Mouse (Mus musculus): ENCODE measurements around the gene Ccl28. TPM values are rescaled to one million over a fixed set of nuclear protein-coding genes. Genes with fewer than 3 reads are reported as not detected.
"Not testable (repeated sequence)": the region's sequence is repeated elsewhere in the genome, so short reads cannot be mapped to it uniquely, and the experiment has no call there.

Ccl28 gene
- total RNA-seq (2017) = 0.35 and 1.5 TPM in 2 replicates

GRCm38 (mm10) chr13:119623634-119624033, at the start of gene Ccl28:
Gene Ccl28, plus strand, starts transcription at chr13:119623819.
- no peak for ATAC-seq (replicated peaks in 1 of 2; ENCODE audit: insufficient read depth in 1 of 2, low FRiP score in 2 of 2, low TSS enrichment in 1 of 2, low read depth in 1 of 2, poor library complexity in 2 of 2, severe bottlenecking in 2 of 2)

- peak; percentile 40 to 57; a peak in 2 of 4 replicates for ATAC-seq (replicated peaks in 1 of 2; ENCODE audit: insufficient read depth in 1 of 2, low FRiP score in 2 of 2, low TSS enrichment in 1 of 2, low read depth in 1 of 2, poor library complexity in 2 of 2, severe bottlenecking in 2 of 2)
These were observed 27.1 kb upstream of the Ccl28 start for GRCm38 (mm10) chr13:119596321-119597211.

GRCm38 (mm10) chr13:119598466-119598865, 25.2 kb upstream of the Ccl28 start:
- not testable (repeated sequence) for ATAC-seq (replicated peaks in 1 of 2; ENCODE audit: insufficient read depth in 1 of 2, low FRiP score in 2 of 2, low TSS enrichment in 1 of 2, low read depth in 1 of 2, poor library complexity in 2 of 2, severe bottlenecking in 2 of 2)

- ATAC-seq (replicated peaks in 1 of 2; ENCODE audit: insufficient read depth in 1 of 2, low FRiP score in 2 of 2, low TSS enrichment in 1 of 2, low read depth in 1 of 2, poor library complexity in 2 of 2, severe bottlenecking in 2 of 2) = not testable (repeated sequence)
These were observed 24.6 kb upstream of the Ccl28 start for GRCm38 (mm10) chr13:119599066-119599465.

- not testable (repeated sequence) for ATAC-seq (replicated peaks in 1 of 2; ENCODE audit: insufficient read depth in 1 of 2, low FRiP score in 2 of 2, low TSS enrichment in 1 of 2, low read depth in 1 of 2, poor library complexity in 2 of 2, severe bottlenecking in 2 of 2)
These were observed 24.1 kb upstream of the Ccl28 start for GRCm38 (mm10) chr13:119599498-119599897.

GRCm38 (mm10) chr13:119600166-119600565, 23.5 kb upstream of the Ccl28 start:
- peak in 1 of 2 experiments; percentile 13; a peak in 1 of 4 replicates for ATAC-seq (replicated peaks in 1 of 2; ENCODE audit: insufficient read depth in 1 of 2, low FRiP score in 2 of 2, low TSS enrichment in 1 of 2, low read depth in 1 of 2, poor library complexity in 2 of 2, severe bottlenecking in 2 of 2)

GRCm38 (mm10) chr13:119602688-119603331, 20.8 kb upstream of the Ccl28 start:
- not testable (repeated sequence) for ATAC-seq (replicated peaks in 1 of 2; ENCODE audit: insufficient read depth in 1 of 2, low FRiP score in 2 of 2, low TSS enrichment in 1 of 2, low read depth in 1 of 2, poor library complexity in 2 of 2, severe bottlenecking in 2 of 2)

- not testable (repeated sequence) for ATAC-seq (replicated peaks in 1 of 2; ENCODE audit: insufficient read depth in 1 of 2, low FRiP score in 2 of 2, low TSS enrichment in 1 of 2, low read depth in 1 of 2, poor library complexity in 2 of 2, severe bottlenecking in 2 of 2)
These were observed 19.7 kb upstream of the Ccl28 start for GRCm38 (mm10) chr13:119603890-119604289.

- not testable (repeated sequence) for ATAC-seq (replicated peaks in 1 of 2; ENCODE audit: insufficient read depth in 1 of 2, low FRiP score in 2 of 2, low TSS enrichment in 1 of 2, low read depth in 1 of 2, poor library complexity in 2 of 2, severe bottlenecking in 2 of 2)
These were observed 19.3 kb upstream of the Ccl28 start for GRCm38 (mm10) chr13:119604322-119604721.

GRCm38 (mm10) chr13:119618841-119619240, 4.8 kb upstream of the Ccl28 start:
- ATAC-seq (replicated peaks in 1 of 2; ENCODE audit: insufficient read depth in 1 of 2, low FRiP score in 2 of 2, low TSS enrichment in 1 of 2, low read depth in 1 of 2, poor library complexity in 2 of 2, severe bottlenecking in 2 of 2) = no peak

GRCm38 (mm10) chr13:119619735-119620134, 3.9 kb upstream of the Ccl28 start:
- ATAC-seq (replicated peaks in 1 of 2; ENCODE audit: insufficient read depth in 1 of 2, low FRiP score in 2 of 2, low TSS enrichment in 1 of 2, low read depth in 1 of 2, poor library complexity in 2 of 2, severe bottlenecking in 2 of 2) = no peak

- ATAC-seq (replicated peaks in 1 of 2; ENCODE audit: insufficient read depth in 1 of 2, low FRiP score in 2 of 2, low TSS enrichment in 1 of 2, low read depth in 1 of 2, poor library complexity in 2 of 2, severe bottlenecking in 2 of 2) = peak in 1 of 2 experiments; percentile 51; a peak in 1 of 4 replicates
These were observed 2.3 kb downstream of the Ccl28 start for GRCm38 (mm10) chr13:119625952-119626351.

GRCm38 (mm10) chr13:119631482-119632155, 8.0 kb downstream of the Ccl28 start:
- ATAC-seq (replicated peaks in 1 of 2; ENCODE audit: insufficient read depth in 1 of 2, low FRiP score in 2 of 2, low TSS enrichment in 1 of 2, low read depth in 1 of 2, poor library complexity in 2 of 2, severe bottlenecking in 2 of 2) = peak; percentile 100

GRCm38 (mm10) chr13:119632156-119632548, 8.5 kb downstream of the Ccl28 start:
- ATAC-seq (replicated peaks in 1 of 2; ENCODE audit: insufficient read depth in 1 of 2, low FRiP score in 2 of 2, low TSS enrichment in 1 of 2, low read depth in 1 of 2, poor library complexity in 2 of 2, severe bottlenecking in 2 of 2) = no peak

- no peak for ATAC-seq (replicated peaks in 1 of 2; ENCODE audit: insufficient read depth in 1 of 2, low FRiP score in 2 of 2, low TSS enrichment in 1 of 2, low read depth in 1 of 2, poor library complexity in 2 of 2, severe bottlenecking in 2 of 2)
These were observed 11.9 kb downstream of the Ccl28 start for GRCm38 (mm10) chr13:119635496-119635895.

GRCm38 (mm10) chr13:119637837-119638236, 14.2 kb downstream of the Ccl28 start:
- no peak for ATAC-seq (replicated peaks in 1 of 2; ENCODE audit: insufficient read depth in 1 of 2, low FRiP score in 2 of 2, low TSS enrichment in 1 of 2, low read depth in 1 of 2, poor library complexity in 2 of 2, severe bottlenecking in 2 of 2)

- no peak for ATAC-seq (replicated peaks in 1 of 2; ENCODE audit: insufficient read depth in 1 of 2, low FRiP score in 2 of 2, low TSS enrichment in 1 of 2, low read depth in 1 of 2, poor library complexity in 2 of 2, severe bottlenecking in 2 of 2)
These were observed 14.8 kb downstream of the Ccl28 start for GRCm38 (mm10) chr13:119638449-119638848.

- peak; percentile 44 to 59 for ATAC-seq (replicated peaks in 1 of 2; ENCODE audit: insufficient read depth in 1 of 2, low FRiP score in 2 of 2, low TSS enrichment in 1 of 2, low read depth in 1 of 2, poor library complexity in 2 of 2, severe bottlenecking in 2 of 2)
These were observed 15.7 kb downstream of the Ccl28 start for GRCm38 (mm10) chr13:119639302-119639701.

All from hematopoietic stem cell, adult 5-6 weeks (primary cell).